Mouse (Mus musculus) liver, embryonic 14.5 days (tissue): ENCODE data around the gene Adprhl2.

ENCODE experiments used
- CTCF ChIP-seq: IDR thresholded peaks from 2 replicates; pipeline ENCODE4 v1.5.1; 2016; ENCODE audit warnings: antibody characterized with exemption, low read depth, control low read depth
- EP300 ChIP-seq: IDR thresholded peaks from 2 replicates; pipeline ENCODE4 v1.6.1; 2016; ENCODE audit warnings: antibody characterized with exemption, low read depth

GRCm38 (mm10) chr4:126339461-126339860 is 18.0 kb upstream of the Adprhl2 start:
- TF ChIP-seq CTCF (no peak), EP300 (no peak)
